Mouse (Mus musculus): Measurements from ENCODE around the gene Gm28778.
A peak's percentile ranks its signal among the peaks of the same experiment; 100 is the strongest.
"Not testable (repeated sequence)": the region's sequence is repeated elsewhere in the genome, so short reads cannot be mapped to it uniquely, and the experiment has no call there.

The Gm28778 gene

DNA sequence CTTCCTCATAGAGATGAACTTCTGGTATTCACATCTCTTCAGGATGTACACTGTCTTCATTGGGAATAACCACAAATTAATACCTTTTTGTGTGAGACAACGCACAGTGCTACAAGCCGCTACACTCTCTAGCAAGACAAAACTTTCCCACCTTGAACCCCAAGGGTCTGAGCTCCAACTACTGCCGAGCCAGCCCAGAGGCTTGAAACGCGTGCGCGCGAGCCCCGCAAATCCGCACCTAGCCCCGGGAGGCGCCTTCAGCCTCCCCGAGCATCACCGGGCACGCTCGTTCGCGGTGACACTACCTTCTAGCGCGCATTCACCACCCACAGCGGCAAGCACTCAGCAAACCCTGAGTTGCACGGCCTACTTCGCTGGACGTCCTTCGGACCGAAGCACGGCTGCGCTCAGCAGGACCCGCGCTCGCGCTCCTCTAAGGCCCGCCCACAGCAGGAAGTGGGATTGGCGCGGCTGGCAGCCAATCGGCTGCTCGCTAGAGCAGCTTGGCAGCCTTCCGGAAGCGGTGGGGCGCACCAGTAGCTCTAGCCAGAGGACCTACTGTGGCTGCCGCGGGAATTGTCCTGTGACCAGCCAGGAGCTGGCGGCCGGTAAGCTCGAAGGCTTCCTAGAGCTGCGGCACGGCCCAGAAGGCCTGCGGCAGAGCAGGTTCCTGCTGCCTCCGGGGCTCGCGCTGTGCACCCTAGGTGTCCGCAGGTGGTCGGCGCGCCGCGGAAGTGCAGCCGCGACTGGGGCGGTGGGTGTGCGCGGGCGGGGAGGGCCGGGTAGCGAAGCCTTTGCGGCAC, at the start of gene Gm28778, which contains the start of the genes Pms1 and Ormdl1:
Gene Gm28778 (plus strand): TSS at position 531 of the 803 bp plus-strand sequence.
Gene Pms1 (minus strand): TSS at position 438 of the 803 bp plus-strand sequence.
Gene Ormdl1 (plus strand): TSS at position 515 of the 803 bp plus-strand sequence.
- DNase-seq, result peak; percentile 92

DNA sequence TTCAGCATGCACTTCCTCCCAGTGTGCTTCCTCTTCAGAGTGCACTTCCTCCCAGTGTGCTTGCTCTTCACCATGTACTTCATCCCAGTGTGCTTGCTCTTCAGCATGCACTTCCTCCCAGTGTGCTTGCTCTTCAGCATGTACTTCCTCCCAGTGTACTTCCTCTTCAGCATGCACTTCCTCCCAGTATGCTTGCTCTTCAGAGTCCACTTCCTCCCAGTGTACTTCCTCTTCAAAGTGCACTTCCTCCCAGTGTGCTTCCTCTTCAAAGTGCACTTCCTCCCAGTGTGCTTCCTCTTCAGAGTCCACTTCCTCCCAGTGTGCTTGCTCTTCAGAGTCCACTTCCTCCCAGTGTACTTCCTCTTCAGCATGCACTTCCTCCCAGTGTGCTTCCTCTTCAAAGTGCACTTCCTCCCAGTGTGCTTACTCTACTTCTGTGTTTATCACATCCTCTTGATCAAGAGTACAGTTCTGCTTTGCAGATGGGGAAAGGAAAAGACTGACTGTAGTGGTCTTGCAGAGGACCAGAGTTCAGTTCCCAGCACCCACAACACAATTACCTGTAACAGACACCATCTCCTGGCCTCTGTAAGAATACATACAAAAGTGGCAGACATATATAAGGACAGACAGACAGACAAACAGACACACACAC, 31.8 kb upstream of the Gm28778 start:
- not testable (repeated sequence) for DNase-seq

DNA sequence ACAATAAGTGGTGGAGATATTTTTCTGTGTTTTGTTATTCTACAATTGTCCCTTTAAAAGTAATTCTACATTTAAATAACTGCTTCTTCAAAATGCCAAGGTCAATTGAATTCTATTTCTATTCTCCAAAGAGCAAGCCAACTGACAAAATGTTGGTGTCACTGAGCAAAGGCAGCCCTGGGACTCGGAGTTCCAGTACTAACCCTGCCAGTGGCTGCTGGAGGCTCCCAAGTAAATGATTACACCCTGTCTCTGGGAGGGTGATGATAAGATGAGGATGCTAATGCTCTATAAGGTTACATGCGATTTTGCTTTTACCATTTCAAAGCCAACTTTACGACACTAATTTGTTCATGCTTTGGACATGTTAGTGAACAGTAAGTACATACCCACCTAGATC, 27.0 kb upstream of the Gm28778 start:
- no peak for DNase-seq

DNA sequence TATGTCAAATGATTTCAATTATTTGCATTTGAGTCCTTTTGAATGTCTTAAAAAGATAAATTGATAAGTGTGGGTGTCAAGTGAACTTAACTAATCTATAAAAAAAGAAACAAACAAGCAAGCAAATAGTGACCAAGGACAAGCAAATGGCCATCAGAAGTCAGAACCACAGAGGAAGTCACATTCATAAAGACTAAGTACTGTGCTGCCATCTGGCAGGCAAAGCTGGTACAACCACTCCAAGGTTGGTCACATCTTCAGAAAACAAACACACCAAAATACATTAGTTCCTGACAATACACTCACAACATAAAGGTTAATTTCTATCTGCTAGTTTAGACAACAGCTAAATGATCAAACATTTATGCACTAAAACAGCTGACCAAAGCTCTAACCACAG, 24.3 kb upstream of the Gm28778 start:
- DNase-seq, result peak; percentile 8

DNA sequence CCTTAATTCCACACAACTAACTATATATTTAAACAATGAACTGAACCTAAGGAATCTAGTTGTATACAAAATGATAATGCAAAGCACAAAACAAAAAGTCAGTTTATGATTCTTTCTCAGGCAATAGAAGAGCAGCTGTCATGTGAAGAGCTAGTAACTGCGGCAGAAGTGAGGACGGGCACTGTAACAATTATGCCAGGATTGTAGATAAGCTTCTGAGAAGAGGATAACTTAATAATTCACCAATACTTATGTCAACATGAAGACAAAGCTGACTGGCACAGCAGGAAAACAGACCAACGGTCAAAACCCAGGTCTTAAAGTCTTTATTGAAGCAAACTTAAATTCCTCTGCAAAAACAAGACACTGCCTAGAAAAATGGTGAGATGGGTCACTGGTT, 5.7 kb upstream of the Gm28778 start:
- no peak for DNase-seq

DNA sequence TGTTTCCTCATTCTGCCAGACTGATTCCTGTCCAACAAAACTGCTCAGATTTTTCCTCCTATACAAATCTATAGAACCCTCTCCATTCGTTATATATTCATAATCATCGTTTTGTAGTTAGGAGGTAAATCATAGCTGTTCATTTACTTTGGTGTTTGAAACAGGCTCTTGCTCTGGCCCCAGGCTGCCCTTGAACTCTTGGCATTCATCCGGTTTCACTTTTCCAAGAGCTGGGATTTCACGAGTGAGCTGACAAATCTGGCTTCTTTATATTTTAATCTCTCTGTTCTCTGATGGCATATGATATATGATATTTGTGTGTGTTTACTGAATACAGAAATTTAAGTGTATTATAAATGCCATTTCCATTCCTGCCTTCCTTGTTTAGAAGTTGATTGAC, 3.6 kb downstream of the Gm28778 start:
- DNase-seq, result no peak

DNA sequence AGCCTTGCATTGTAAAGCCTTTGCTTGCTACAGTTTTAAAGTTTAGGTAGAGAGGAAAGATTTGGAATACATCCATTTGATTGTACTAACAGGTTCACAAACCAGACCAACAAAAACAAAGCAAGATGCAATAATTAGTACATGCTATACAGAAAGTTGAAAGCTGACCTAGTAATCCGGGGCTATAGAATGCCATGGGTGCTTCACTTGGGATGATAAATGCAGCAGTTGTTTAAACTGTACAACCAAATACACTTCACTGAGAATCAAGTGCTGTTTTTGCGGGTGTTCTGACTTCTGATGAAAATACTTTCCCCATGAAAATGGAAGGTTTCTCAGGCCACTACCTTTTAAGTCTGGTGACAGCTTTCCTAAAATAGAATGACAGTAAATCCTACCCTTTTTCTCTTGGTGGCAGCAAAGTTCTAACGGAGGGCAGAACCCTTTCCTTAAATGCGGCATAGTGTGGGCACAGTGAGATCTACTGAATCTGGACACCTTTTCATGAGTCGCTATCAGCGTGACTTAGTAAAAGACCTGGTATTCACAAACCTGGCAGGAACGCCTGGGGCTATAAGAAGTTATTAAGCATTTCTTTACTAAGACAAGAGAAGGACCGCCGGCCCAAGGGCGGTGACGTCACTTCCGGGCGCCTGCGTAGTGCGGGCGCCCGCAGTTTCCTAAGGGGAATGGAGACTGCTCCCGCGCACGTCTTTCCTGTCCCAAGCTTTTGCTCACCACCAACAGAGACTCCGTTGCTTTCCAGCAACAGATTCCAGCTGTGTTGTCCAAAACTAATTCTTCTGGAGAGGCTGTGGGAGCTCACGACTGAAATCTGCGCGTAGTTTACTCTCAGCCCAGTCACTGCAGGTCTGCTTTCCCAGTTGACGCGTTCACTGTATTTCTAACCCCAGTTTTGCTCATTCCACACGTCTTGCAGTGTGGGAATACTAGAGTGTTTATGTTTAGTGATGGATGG, 16.4 kb downstream of the Gm28778 start, which contains the start of gene Osgepl1:
Gene Osgepl1 (plus strand): TSS at position 636 of the 979 bp plus-strand sequence.
- DNase-seq, result peak; percentile 85

DNA sequence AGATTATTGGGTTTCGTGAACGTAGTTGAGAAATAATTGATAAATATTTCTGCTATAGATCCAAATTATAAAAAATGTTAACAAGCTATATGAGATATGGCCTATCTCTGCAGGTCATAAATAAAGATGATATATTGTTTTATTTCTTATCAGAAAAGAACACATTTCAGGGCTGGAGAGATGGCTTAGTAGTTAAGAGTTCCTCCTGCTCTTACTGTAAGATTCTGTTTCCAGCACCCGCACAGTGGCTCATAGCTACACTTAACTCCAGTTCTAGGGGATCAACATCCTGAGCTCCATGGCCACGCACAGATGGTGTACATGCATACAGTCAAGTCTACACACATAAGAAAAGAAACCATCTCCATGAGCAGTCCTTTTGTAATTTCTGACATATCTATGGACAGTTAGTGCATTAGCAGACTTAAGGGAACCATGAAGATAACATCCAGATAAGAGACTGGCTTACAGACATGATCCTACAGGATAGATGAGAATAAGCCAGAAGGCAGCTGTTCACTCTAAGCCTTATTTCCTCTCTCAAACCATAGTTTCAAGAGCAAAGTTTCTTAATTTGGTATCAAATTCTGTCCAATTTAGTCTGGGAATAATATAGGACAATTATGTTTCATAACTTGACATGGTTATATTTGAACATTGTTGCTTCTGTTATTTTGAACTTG, 24.9 kb downstream of the Gm28778 start:
- no peak for DNase-seq

DNA sequence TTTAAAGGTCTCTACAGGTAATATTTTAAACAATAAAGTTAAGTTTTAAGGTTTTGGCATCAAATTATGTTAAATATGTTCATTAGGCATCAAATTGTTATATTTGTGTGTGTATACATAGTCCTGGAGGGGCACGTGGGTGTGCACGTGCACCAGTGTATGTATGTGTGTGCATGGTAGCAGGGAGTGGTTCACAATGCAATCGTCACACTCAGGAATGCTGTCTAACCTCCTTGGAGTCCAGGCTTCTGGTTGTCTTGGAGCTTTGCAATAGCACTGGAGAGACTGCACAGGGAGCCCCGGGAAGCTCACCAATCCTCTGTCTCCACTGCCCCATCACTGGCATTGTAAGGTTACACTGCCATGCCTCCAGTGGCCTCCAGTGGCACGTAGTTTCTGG, 26.3 kb downstream of the Gm28778 start:
- no peak for DNase-seq

DNA sequence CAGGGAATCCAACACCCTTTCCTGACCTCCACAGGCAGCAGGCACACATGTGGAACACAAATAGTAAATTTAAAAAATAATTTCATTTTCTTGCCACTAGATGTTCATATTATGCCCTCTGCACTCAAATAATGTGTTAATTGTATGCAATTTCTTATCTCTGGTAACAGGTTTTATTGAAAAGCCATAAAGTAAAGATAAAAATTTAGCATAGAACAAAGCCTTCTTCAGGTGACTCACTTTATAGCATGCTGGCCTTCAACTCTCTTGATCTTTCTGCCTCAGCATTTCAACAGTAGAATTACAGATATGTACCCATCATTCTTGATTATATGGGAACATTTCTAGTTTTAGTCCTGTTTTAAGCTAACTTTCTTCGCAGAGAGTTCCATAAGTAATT, 27.4 kb downstream of the Gm28778 start:
- DNase-seq, result no peak

DNA sequence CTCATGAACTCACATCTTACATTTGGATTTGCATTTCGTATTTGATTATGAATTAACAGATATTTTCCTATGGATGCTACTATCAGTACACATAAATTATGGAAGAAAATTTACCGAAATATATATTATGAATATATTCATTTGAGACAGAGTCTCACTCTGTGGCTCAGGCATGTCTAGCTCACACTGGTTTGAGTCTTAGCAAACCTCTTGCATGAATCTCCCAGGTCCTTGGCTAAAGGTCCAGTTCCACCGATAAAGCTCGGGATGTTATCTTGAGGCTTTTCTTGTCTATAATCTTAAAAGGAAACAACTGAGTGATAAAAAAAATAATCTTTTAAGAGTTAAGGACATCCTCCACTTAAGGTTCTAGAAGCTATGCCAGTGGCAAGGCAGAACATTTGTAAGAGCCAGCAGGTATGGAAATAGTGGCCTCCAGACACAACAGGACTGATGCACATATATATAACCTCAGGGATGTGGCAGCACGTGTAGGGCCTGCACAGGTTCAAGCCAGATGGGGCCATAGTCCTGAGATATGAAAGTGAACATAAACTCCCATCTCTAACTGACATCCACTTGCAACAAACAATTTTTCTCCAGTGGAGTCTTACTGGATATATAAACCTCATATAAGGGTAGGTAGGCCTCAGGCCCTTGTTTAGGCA, 28.1 kb downstream of the Gm28778 start:
- DNase-seq, result no peak

DNA sequence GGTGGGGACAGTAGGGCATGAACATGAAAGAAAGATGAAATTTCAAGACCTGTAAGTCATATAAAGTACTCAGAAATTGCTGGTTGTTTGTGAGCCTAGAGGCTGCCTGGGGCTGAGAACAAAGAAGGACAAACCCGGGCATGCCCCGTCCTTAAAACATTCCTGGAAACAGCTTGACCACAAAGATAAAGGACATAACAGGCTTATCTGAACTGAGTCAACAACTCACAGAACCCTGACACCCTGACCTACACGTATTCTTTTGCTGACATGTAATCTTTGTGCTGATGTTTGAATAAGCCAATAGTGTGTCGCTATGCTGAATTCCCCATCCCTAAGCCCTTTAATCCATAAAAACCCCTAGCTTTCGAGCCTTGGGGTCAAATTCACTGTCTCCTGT, 36.6 kb downstream of the Gm28778 start:
- not testable (repeated sequence) for DNase-seq

DNA sequence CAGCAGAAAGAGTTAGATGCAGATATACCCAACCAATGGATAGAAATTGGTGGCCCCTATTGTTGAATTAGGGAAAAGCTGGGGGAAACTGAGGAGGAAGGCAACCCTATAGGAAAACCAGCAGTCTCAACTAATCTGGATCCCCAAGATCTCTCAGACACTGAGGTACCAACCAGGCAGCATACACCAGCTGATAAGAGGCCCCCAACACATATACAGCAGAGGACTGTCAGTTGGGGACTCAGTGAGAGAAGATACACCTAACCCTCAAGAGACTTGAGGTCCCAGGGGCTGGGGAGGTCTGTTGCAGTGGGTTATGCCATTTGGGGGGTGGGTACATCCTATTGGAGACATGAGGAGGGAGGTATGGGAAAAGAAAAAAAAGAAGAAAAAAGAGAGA, 38.6 kb downstream of the Gm28778 start:
- no peak for DNase-seq

DNA sequence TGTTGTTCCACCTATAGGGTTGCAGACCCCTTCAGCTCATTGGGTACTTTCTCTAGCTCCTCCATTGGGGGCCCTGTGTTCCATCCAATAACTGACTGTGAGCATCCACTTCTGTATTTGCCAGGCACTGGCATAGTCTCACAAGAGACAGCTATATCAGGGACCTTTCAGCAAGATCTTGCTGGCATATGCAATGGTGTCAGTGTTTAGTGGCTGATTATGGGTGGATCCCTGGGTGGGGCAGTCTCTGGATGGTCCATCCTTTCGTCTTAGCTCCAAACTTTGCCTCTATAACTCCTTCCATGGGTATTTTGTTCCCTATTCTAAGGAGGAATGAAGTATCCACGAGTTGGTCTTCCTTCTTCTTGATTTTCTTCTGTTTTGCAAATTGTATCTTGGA, 40.5 kb downstream of the Gm28778 start:
- not testable (repeated sequence) for DNase-seq

DNA sequence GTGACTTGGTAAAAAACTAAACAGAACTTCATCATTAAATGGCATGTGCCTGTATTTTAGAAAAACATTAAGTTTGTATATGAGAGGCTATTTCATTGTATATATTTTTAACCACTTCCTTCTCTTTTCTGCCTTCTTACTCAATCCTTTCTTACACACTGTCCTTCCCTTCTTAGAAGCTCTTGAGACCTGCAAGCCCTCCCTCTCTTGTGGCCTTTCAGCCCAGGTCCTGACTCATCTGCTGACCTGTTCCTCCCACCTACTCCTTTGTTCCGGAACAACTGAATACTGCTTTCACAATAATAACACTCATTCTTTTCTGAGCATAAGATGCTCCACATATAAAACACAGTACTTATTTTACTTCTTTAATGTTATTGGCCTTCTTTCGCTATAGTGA, 44.2 kb downstream of the Gm28778 start:
- no peak for DNase-seq

DNA sequence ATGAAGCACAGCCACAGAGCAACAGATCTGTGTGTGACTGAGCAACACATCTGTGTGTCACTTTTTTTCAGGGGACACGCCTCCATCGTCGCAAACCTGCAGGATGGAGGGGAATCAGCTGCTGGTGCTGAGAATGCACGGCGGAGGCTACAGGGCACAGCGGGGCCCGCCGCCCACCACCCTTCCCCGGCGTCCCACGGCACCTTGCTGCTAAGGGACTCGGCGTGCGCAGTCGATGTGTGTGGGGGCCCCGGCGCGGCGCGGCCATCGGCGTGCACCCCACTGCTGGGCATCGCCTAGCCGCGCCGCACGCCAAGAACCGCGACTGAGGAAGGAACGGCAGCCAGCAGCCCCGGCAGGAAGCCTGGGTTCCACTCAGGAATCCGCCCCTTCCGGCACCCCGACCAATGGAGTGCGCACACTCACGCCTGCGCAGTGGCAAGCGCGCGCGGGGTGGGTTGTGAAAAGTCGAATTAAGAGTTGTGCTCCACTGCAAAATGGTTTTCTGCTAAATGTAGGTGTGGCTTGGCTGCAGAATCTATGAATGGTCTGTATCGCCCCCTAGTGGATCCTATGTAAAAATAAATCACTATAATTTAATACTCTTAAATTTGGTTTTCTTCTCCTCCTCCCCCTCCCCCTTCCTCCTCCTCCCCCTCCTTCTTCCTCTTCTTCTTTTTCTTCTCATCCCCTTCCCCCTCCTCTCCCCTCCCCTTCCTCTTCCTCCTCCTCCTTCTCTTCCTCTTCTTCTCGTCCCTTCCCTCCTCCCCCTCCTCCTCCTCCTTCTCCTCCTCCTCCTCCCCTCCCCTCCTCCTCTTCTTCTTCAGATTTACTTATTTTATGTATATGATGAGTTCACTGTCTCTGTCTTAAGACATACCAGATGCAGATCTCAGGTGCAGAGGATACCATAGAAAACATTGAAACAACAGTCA, 55.7 kb downstream of the Gm28778 start, which contains the start of the genes Asdurf, Gm28551 and Asnsd1:
Gene Asdurf (minus strand): TSS at position 293 of the 935 bp plus-strand sequence.
Gene Gm28551 (minus strand): TSS at position 341 of the 935 bp plus-strand sequence.
Gene Asnsd1 (minus strand): TSS at position 426 of the 935 bp plus-strand sequence.
- peak; percentile 98 for DNase-seq

DNA sequence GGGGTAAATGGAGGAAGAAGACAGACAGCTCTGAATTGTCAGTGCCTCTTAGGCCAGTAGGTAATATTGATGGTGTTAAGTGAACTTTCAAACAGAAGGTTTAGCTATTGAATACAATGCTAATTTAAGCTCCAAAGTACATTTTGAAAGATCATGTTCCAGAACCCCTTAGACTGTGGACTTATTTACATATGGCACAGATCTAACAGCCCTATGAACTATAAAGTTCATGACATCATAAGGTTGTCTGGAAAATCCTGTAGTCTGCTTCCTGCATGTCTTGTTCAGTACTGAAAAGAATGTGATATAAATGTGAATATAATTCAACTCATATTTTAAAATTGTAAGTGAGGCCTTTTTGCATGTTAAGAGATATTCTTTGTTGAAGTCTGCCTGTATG, 62.1 kb downstream of the Gm28778 start:
- no peak for DNase-seq

Measured in thymus, postnatal 14 days (tissue).